Mouse (Mus musculus) olfactory bulb, adult 2 months (tissue): ENCODE results near the gene Med27.

Experiments used
- CTCF ChIP-seq: fragments of 200-500 bp; IDR thresholded peaks from 2 replicates; pipeline ENCODE4 v1.5.1; 2012; ENCODE audit warnings: low read depth, mild to moderate bottlenecking, low read length, moderate library complexity; ENCODE audit not compliant: insufficient read depth
- POLR2A ChIP-seq: fragments of 200-500 bp; IDR thresholded peaks from 2 replicates; pipeline ENCODE4 v1.6.1; 2012; ENCODE audit warnings: mild to moderate bottlenecking, low read depth, low read length, moderate library complexity; ENCODE audit not compliant: insufficient read depth

GRCm38 (mm10) chr2:29412458-29412857 lies 65.8 kb downstream of the Med27 start:
- TF ChIP-seq POLR2A, result no peak
- no peak for TF ChIP-seq CTCF
